In genomic region chr15:89356372-89356771, GRCm38 (mm10) we compare ENCODE assay signal across 8 mouse cellular contexts. TPM values are rescaled to one million over a fixed set of nuclear protein-coding genes. Genes with fewer than 3 reads are reported as not detected.
DNase-seq lines count a peak whose midpoint lies in the region; ATAC-seq and TF ChIP-seq lines count a peak whose summit lies in the region.

No protein-coding gene starts in this region.

- H3K4me3 ChIP-seq in embryonic facial prominence, embryonic 10.5 days, result peak overlapping the region; percentile 88
- H3K4me3 ChIP-seq in heart, postnatal 0 days (ENCODE audit: low read depth, low read length), result peak overlapping the region; percentile 77

- H3K4me2 ChIP-seq in heart, postnatal 0 days (ENCODE audit: low read depth, low read length), result peak overlapping the region; percentile 90

- no peak for TF ChIP-seq CTCF in Patski (IDR thresholded peaks at IDR 0.05)
- TF ChIP-seq CTCF in heart, postnatal 0 days (IDR thresholded peaks at IDR 0.05; ENCODE audit: low read depth), result no peak

- ATAC-seq in Patski, result peak; percentile 37
- ATAC-seq in heart, postnatal 0 days (ENCODE audit: insufficient read depth, low read depth), result peak; percentile 43

- H3K27ac ChIP-seq in embryonic facial prominence, embryonic 10.5 days (replicated peaks), result peak overlapping the region; percentile 96
- H3K27ac ChIP-seq in heart, postnatal 0 days (ENCODE audit: low read depth), result peak overlapping the region; percentile 89

- WGBS in embryonic facial prominence, embryonic 10.5 days, result under 1% methylated on average over 15 of the region's 15 CpGs
- 1% methylated on average over 15 of the region's 15 CpGs for WGBS in heart, postnatal 0 days

- in situ Hi-C loops in Patski (cut with MboI; ENCODE audit: low pct_unique_long_range_greater_than_20kb), result no loop called here

- H3K27me3 ChIP-seq in Patski, result no peaks in the 10 kb centered on the region
- no peaks in the 10 kb centered on the region for H3K27me3 ChIP-seq in embryonic facial prominence, embryonic 10.5 days (replicated peaks; ENCODE audit: low read depth, poor library complexity, severe bottlenecking)
- H3K27me3 ChIP-seq in heart, postnatal 0 days (ENCODE audit: control insufficient read depth, insufficient read depth, low read length), result no peaks in the 10 kb centered on the region

- TF ChIP-seq EP300 in heart, postnatal 0 days (IDR thresholded peaks at IDR 0.05; ENCODE audit: low read depth), result no peak

- CTCF ChIA-PET in Patski (lab: Charles Lee), result interaction anchor here (1.2 to 2.2 kb wide), 2 partner anchors 12 to 17 kb away, joined by 3 to 14 read pairs; partner anchors contain the start of gene Sco2

- no peaks in the 10 kb centered on the region for H3K9me3 ChIP-seq in embryonic facial prominence, embryonic 10.5 days
- H3K9me3 ChIP-seq in heart, postnatal 0 days (replicated peaks; ENCODE audit: control insufficient read depth, low read length), result no peaks in the 10 kb centered on the region

- peak; percentile 61 to 81 for DNase-seq in adrenal gland, adult (ENCODE audit: inconsistent age in 2 of 2, low spot score in 1 of 2)
- DNase-seq in adrenal gland, adult 18-20 months (ENCODE audit: low spot score in 2 of 2), result no peak
- peak; percentile 51 for DNase-seq in Patski (ENCODE audit: low read depth, low spot score)
- peak; percentile 95 for DNase-seq in embryonic facial prominence, embryonic 10.5 days (ENCODE audit: low spot score)
- peak; percentile 85 for DNase-seq in heart, postnatal 0 days (ENCODE audit: low spot score)
- peak; percentile 92 to 95 for DNase-seq in kidney, postnatal 4 days
- DNase-seq in lung, postnatal 36 days, result peak; percentile 79
- DNase-seq in right cerebral cortex, postnatal 4 days, result peak; percentile 86

- peaks cover 37% of the 10 kb centered on the region for H3K4me1 ChIP-seq in embryonic facial prominence, embryonic 10.5 days
- peaks cover 22% of the 10 kb centered on the region; the same call in 1 of the 2 replicates for H3K4me1 ChIP-seq in heart, postnatal 0 days (ENCODE audit: control insufficient read depth, insufficient read depth)

- H3K36me3 ChIP-seq in embryonic facial prominence, embryonic 10.5 days (replicated peaks), result peaks cover 70% of the 10 kb centered on the region
- H3K36me3 ChIP-seq in heart, postnatal 0 days (replicated peaks; ENCODE audit: control insufficient read depth, insufficient read depth, low read length), result peaks cover 36% of the 10 kb centered on the region

- POLR2A ChIA-PET in Patski (lab: Charles Lee), result interaction anchor here (0.6 to 2.4 kb wide), 5 partner anchors 9 to 488 kb away, joined by 3 to 9 read pairs (median 4); partner anchors contain the start of gene Sco2

- H3K9ac ChIP-seq in heart, postnatal 0 days (replicated peaks; ENCODE audit: low read depth, low read length), result peak overlapping the region; percentile 79

RNA-seq across cellular contexts. Expression of gene Ncaph2, which starts 0.9 kb away (rescaled TPM):
- 10 to 100 TPM; 67.7 to 69.6 TPM for total RNA-seq in adrenal gland, adult 18-20 months (2021)
- 106 TPM for polyA plus RNA-seq in Patski (2021)
- polyA plus RNA-seq in embryonic facial prominence, embryonic 10.5 days (2016; fragmentation: Nextera tagmentation; extraction: Ambion mirVana), result 180 and 188 TPM in 2 replicates
- 83.8 and 136 TPM in 2 replicates for total RNA-seq in heart, postnatal 0 days (2014; rRNA removed; ENCODE audit: low replicate concordance)
- 59.4 and 64.3 TPM in 2 replicates for polyA plus RNA-seq in heart, postnatal 0 days (2015; fragmentation: Nextera tagmentation; extraction: Ambion mirVana)

RNA-seq across cellular contexts. Expression of gene Lmf2, which starts 0.9 kb away (rescaled TPM):
- total RNA-seq in adrenal gland, adult 18-20 months (2021), result 10 to 100 TPM; 34.4 to 40.0 TPM
- 65.9 TPM for polyA plus RNA-seq in Patski (2021)
- polyA plus RNA-seq in embryonic facial prominence, embryonic 10.5 days (2016; fragmentation: Nextera tagmentation; extraction: Ambion mirVana), result 49.1 and 52.2 TPM in 2 replicates
- 26.9 and 33.5 TPM in 2 replicates for total RNA-seq in heart, postnatal 0 days (2014; rRNA removed; ENCODE audit: low replicate concordance)
- 31.4 and 33.3 TPM in 2 replicates for polyA plus RNA-seq in heart, postnatal 0 days (2015; fragmentation: Nextera tagmentation; extraction: Ambion mirVana)

RNA-seq across cellular contexts. Expression of gene Sco2, which starts 17.3 kb away (rescaled TPM):
- 10 to 100 TPM; 31.9 to 33.3 TPM for total RNA-seq in adrenal gland, adult 18-20 months (2021)
- 24.2 TPM for polyA plus RNA-seq in Patski (2021)
- 5.3 and 8.5 TPM in 2 replicates for polyA plus RNA-seq in embryonic facial prominence, embryonic 10.5 days (2016; fragmentation: Nextera tagmentation; extraction: Ambion mirVana)
- 29.0 and 30.6 TPM in 2 replicates for total RNA-seq in heart, postnatal 0 days (2014; rRNA removed; ENCODE audit: low replicate concordance)
- polyA plus RNA-seq in heart, postnatal 0 days (2015; fragmentation: Nextera tagmentation; extraction: Ambion mirVana), result 8.1 and 9.4 TPM in 2 replicates

RNA-seq across cellular contexts. Expression of gene Tymp, which starts 20.5 kb away (rescaled TPM):
- under 1 TPM; 0.33 to 0.38 TPM for total RNA-seq in adrenal gland, adult 18-20 months (2021)
- polyA plus RNA-seq in Patski (2021), result 3.0 TPM
- polyA plus RNA-seq in embryonic facial prominence, embryonic 10.5 days (2016; fragmentation: Nextera tagmentation; extraction: Ambion mirVana), result 0.98 and 1.5 TPM in 2 replicates
- total RNA-seq in heart, postnatal 0 days (2014; rRNA removed; ENCODE audit: low replicate concordance), result 1.6 and 7.2 TPM in 2 replicates
- 1.3 and 1.4 TPM in 2 replicates for polyA plus RNA-seq in heart, postnatal 0 days (2015; fragmentation: Nextera tagmentation; extraction: Ambion mirVana)

RNA-seq across cellular contexts. Expression of gene Miox, which starts 22.2 kb away (rescaled TPM):
- total RNA-seq in adrenal gland, adult 18-20 months (2021), result 1 to 10 TPM in 1 of 2 experiments, not detected in 1; 4.2 TPM
- not detected for polyA plus RNA-seq in Patski (2021)
- not detected in 2 replicates for polyA plus RNA-seq in embryonic facial prominence, embryonic 10.5 days (2016; fragmentation: Nextera tagmentation; extraction: Ambion mirVana)
- not detected in 2 replicates for total RNA-seq in heart, postnatal 0 days (2014; rRNA removed; ENCODE audit: low replicate concordance)
- not detected in 2 replicates for polyA plus RNA-seq in heart, postnatal 0 days (2015; fragmentation: Nextera tagmentation; extraction: Ambion mirVana)

Comparison
In these comparisons a context has a peak if more than half of its experiments do, and no peak if none do; other contexts are left out.
1. DNase-seq: peak in adrenal gland, adult (2 of 2), Patski (single experiment), embryonic facial prominence, embryonic 10.5 days (single experiment), heart, postnatal 0 days (single experiment), kidney, postnatal 4 days (2 of 2), lung, postnatal 36 days (single experiment) and right cerebral cortex, postnatal 4 days (single experiment); none in adrenal gland, adult 18-20 months (0 of 2).